Mouse (Mus musculus): ENCODE results near the gene C7.

Gene C7

GRCm38 (mm10) chr15:5003503-5004196, 59.9 kb downstream of the C7 start:
- no peak for DNase-seq (ENCODE audit: extremely low read depth, insufficient read length, low spot score)

GRCm38 (mm10) chr15:5002903-5003302, 60.6 kb downstream of the C7 start:
- no peak for DNase-seq (ENCODE audit: extremely low read depth, insufficient read length, low spot score)

GRCm38 (mm10) chr15:4973355-4973754, 90.2 kb downstream of the C7 start:
- DNase-seq (ENCODE audit: extremely low read depth, insufficient read length, low spot score), result no peak

All from 3134 (cell line).